Mouse (Mus musculus) left cerebral cortex, adult 18-20 months (tissue): Measurements from ENCODE around the gene Tph2. TPM values are rescaled to one million over a fixed set of nuclear protein-coding genes. Genes with fewer than 3 reads are reported as not detected.
A peak's percentile ranks its signal among the peaks of the same experiment; 100 is the strongest.

Experiments
- DNase-seq, 2 experiments: peaks; one replicate each; pipeline ENCODE4 v3.0.0; 2021 to 2022; ENCODE audit warnings: low spot score in 2 of 2, mixed read lengths in 1 of 2
- total RNA-seq, 2 experiments: library from RNA; stranded (reverse); gene quantifications; 2 replicates each; pipeline ENCODE4 v1.2.3; 2021

Gene Tph2
- total RNA-seq, 2 experiments from 2014 or later = 0.40 to 0.77 TPM

GRCm38 (mm10) chr10:115143641-115144040 is 41.2 kb downstream of the Tph2 start:
- DNase-seq = no peak

- DNase-seq = no peak
Measured at GRCm38 (mm10) chr10:115137016-115137415, 47.8 kb downstream of the Tph2 start.

GRCm38 (mm10) chr10:115127907-115128306 is 56.9 kb downstream of the Tph2 start:
- DNase-seq = no peak

- no peak for DNase-seq
Measured at GRCm38 (mm10) chr10:115125550-115125949, 59.3 kb downstream of the Tph2 start.

GRCm38 (mm10) chr10:115125027-115125426 is 59.8 kb downstream of the Tph2 start:
- DNase-seq = no peak

- DNase-seq = no peak
Measured at GRCm38 (mm10) chr10:115107666-115108540, 76.9 kb downstream of the Tph2 start.

GRCm38 (mm10) chr10:115104175-115104574 is 80.6 kb downstream of the Tph2 start:
- DNase-seq = no peak

GRCm38 (mm10) chr10:115099890-115100580 is 84.8 kb downstream of the Tph2 start:
- DNase-seq = no peak

- DNase-seq = peak; percentile 67 to 68
Measured at GRCm38 (mm10) chr10:115097163-115097562, 87.7 kb downstream of the Tph2 start.

- no peak for DNase-seq
Measured at GRCm38 (mm10) chr10:115096191-115096590, 88.6 kb downstream of the Tph2 start.

- DNase-seq = no peak
Measured at GRCm38 (mm10) chr10:115078232-115078631, 106.6 kb downstream of the Tph2 start.

GRCm38 (mm10) chr10:115069123-115069911 is 115.5 kb downstream of the Tph2 start:
- DNase-seq = no peak

GRCm38 (mm10) chr10:115063936-115064335 is 120.9 kb downstream of the Tph2 start:
- DNase-seq = no peak

- DNase-seq = no peak
Measured at GRCm38 (mm10) chr10:115061498-115061897, 123.3 kb downstream of the Tph2 start.

GRCm38 (mm10) chr10:115060759-115061158 is 124.1 kb downstream of the Tph2 start:
- no peak for DNase-seq

GRCm38 (mm10) chr10:115051602-115052001 is 133.2 kb downstream of the Tph2 start:
- no peak for DNase-seq

GRCm38 (mm10) chr10:115050674-115051073 is 134.1 kb downstream of the Tph2 start:
- no peak for DNase-seq

- DNase-seq = no peak
Measured at GRCm38 (mm10) chr10:115050178-115050577, 134.6 kb downstream of the Tph2 start.

- DNase-seq = no peak
Measured at GRCm38 (mm10) chr10:115048565-115048964, 136.3 kb downstream of the Tph2 start.

- no peak for DNase-seq
Measured at GRCm38 (mm10) chr10:115035748-115036147, 149.1 kb downstream of the Tph2 start.
